Mouse (Mus musculus) forebrain, embryonic 12.5 days (tissue): ENCODE results near the gene Ube2c. TPM values are rescaled to one million over a fixed set of nuclear protein-coding genes. Genes with fewer than 3 reads are reported as not detected.

ENCODE experiments used
- ATAC-seq: fragments of 200-750 bp; cut with Nextera tagmentation; 2 replicates; pipeline ENCODE4 v1.8.0; 2017; ENCODE audit warnings: moderate TSS enrichment; ENCODE audit not compliant: low FRiP score
- H3K27ac ChIP-seq: fragments of 300-500 bp; sonication (generic); 2 replicates; pipeline ENCODE4 v1.5.1; 2016; ENCODE audit warnings: mild to moderate bottlenecking
- H3K27me3 ChIP-seq: fragments of 300-500 bp; sonication (generic); 2 replicates; pipeline ENCODE4 v1.6.1; 2016; ENCODE audit warnings: mild to moderate bottlenecking
- H3K36me3 ChIP-seq: fragments of 300-500 bp; sonication (generic); replicated peaks from 2 replicates; pipeline ENCODE4 v1.6.1; 2016; ENCODE audit warnings: mild to moderate bottlenecking
- H3K4me1 ChIP-seq: fragments of 300-500 bp; sonication (generic); 2 replicates; pipeline ENCODE4 v1.6.1; 2016
- H3K4me2 ChIP-seq: fragments of 300-500 bp; sonication (generic); 2 replicates; pipeline ENCODE4 v1.6.1; 2016; ENCODE audit warnings: mild to moderate bottlenecking, moderate library complexity
- H3K4me3 ChIP-seq: fragments of 300-500 bp; sonication (generic); replicated peaks from 2 replicates; pipeline ENCODE4 v1.5.1; 2016; ENCODE audit warnings: mild to moderate bottlenecking
- H3K9ac ChIP-seq: fragments of 300-500 bp; sonication (generic); 2 replicates; pipeline ENCODE4 v1.6.1; 2016; ENCODE audit warnings: mild to moderate bottlenecking
- H3K9me3 ChIP-seq: fragments of 300-500 bp; sonication (generic); 2 replicates; pipeline ENCODE4 v1.6.1; 2016
- WGBS: fragments of 180-500 bp; shearing (Covaris S2); methylation state at CpG from one replicate; pipeline ENCODE4 v1.1.7; 2016; 5-methylcytosine and 5-hydroxymethylcytosine counted together
- polyA plus RNA-seq: library from polyadenylated mRNA; unstranded; fragments of >200 nt; fragmentation: Nextera tagmentation; extraction: Ambion mirVana; gene quantifications from 2 replicates; pipeline ENCODE4 v1.2.1, GENCODE M21; 2016

Ube2c gene
- polyA plus RNA-seq, 1 experiment from 2014 or later: 601 TPM

DNA sequence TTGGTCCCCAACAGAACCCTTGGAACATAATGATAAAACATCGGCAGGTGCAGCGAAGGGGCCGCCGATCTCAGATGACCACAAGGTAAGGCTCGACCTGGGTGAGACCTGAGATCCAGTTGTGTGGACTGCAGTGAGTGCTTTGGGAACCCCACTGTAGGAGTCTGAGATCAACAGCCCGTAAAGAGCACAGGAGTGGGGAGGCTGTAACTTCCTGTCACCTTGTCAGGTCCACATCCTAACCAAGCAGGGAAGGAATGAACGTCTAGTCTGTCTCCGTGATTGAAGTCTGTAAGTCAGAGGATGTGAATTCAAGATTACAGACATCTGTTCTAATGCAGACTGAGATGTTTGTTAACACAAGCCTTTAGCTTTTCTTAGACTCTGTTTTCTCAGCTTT, 23.0 kb upstream of the Ube2c start:
- 62% methylated on average over 8 of the region's 8 CpGs for WGBS
- Histone ChIP-seq H3K27ac (no peak overlapping the region), H3K4me2 (peak overlapping the region; percentile 77), H3K4me1 (peaks cover 25% of the 10 kb centered on the region), H3K36me3 (peaks cover 37% of the 10 kb centered on the region), H3K9ac (peak overlapping the region; percentile 90), H3K9me3 (no peaks in the 10 kb centered on the region), H3K27me3 (peaks cover 4% of the 10 kb centered on the region; the same call in 1 of the 2 replicates), H3K4me3 (peak overlapping the region; percentile 95)
- ATAC-seq: 0 out of 2 replicates have a peak, but pooled peaks have one; percentile 18

DNA sequence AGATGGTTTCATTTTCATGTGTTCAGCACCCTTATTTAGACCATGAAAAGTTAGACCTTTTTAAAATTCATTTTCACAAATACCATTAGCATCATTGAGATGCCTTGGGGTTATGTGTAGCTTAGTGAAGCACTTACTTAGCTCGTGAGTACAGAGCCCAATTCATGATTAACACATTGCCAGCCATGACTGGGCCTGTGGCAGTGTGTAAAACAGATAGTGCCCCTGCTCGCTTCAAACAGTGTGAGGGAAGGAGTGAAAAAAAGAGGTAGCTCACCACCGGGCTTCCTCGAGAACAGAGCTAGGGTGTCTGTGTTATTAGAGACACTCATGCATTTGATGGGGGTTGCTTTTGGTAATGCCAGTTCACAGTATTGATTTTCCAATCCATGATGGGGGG, 21.5 kb upstream of the Ube2c start:
- Histone ChIP-seq H3K4me3 (no peak overlapping the region), H3K36me3 (peaks cover 50% of the 10 kb centered on the region), H3K27ac (no peak overlapping the region), H3K9me3 (no peaks in the 10 kb centered on the region), H3K4me1 (peaks cover 25% of the 10 kb centered on the region), H3K4me2 (no peak overlapping the region), H3K9ac (no peak overlapping the region), H3K27me3 (peaks cover 4% of the 10 kb centered on the region; the same call in 1 of the 2 replicates)
- no peak for ATAC-seq
- 92% methylated on average over 4 of the region's 4 CpGs for WGBS

DNA sequence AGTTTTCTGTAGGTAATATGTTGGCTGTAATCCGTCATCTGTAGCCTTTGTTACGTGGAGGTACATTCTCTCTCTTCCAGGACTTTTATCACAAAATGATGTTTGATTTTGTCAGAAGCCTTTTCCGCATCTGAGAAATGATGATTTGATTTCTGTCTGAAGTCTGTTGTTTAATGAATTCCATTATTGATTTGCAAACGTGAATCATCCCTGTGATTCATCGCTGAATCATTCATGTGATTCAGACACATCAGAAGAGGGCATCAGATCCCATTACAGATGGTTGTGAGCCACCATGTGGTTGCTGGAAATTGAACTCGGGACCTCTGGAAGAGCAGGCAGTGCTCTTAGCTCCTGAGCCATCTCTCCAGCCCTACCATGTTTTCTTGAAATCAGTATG, 20.7 kb upstream of the Ube2c start:
- H3K27me3 ChIP-seq: peaks cover 3% of the 10 kb centered on the region; the same call in 1 of the 2 replicates
- H3K9ac ChIP-seq: no peak overlapping the region
- no peak overlapping the region for H3K27ac ChIP-seq
- peaks cover 58% of the 10 kb centered on the region for H3K36me3 ChIP-seq
- no peak overlapping the region for H3K4me3 ChIP-seq
- H3K4me2 ChIP-seq: no peak overlapping the region
- 91% methylated on average over 6 of the region's 6 CpGs for WGBS
- no peaks in the 10 kb centered on the region for H3K9me3 ChIP-seq
- H3K4me1 ChIP-seq: peaks cover 25% of the 10 kb centered on the region
- no peak for ATAC-seq

DNA sequence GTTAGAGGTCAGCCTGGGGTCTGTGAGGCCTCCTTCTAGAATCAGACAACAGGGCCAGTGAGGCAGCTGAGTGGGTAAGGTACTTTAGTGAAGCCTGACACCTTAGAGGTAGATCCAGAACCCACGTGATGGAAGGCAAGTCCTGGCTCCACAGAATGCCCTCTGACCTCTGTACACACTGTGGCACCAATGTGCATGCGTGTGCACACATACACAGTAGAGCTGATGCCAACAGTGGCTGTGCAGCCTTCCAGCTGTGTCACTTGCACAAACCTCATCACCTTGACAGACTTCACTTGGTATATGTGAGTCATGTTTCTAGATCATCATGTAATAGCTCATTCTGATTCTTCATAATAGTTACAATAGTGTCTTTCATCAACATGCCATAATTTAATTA, 17.2 kb upstream of the Ube2c start:
- no peaks in the 10 kb centered on the region for H3K27me3 ChIP-seq
- no peaks in the 10 kb centered on the region for H3K9me3 ChIP-seq
- no peak overlapping the region for H3K27ac ChIP-seq
- WGBS: 87% methylated on average over 2 of the region's 2 CpGs
- no peak overlapping the region for H3K4me3 ChIP-seq
- H3K4me2 ChIP-seq: no peak overlapping the region
- ATAC-seq: no peak
- peaks cover 91% of the 10 kb centered on the region for H3K36me3 ChIP-seq
- peaks cover 7% of the 10 kb centered on the region for H3K4me1 ChIP-seq
- no peak overlapping the region for H3K9ac ChIP-seq

DNA sequence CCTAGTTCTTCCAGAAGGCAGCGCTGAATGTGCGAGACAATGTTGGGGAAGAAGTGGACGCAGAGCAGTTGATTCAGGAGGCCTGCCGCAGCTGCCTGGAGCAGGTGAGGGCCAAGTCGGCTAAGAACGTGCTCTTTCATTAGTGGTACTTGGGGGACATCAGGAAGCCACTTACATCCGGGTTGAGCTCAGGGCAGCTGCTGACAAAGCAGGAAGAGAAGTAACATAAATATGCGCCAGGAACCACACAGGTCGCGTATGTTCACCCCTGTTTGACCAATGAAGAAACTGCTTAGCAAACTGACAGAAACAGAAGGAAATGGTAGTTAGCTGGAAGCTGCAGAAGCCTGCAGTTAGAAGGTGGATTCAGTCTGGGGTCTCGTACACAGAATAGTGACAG, 15.6 kb upstream of the Ube2c start:
- Histone ChIP-seq H3K9me3 (no peaks in the 10 kb centered on the region), H3K4me3 (no peak overlapping the region), H3K27ac (no peak overlapping the region), H3K4me1 (no peaks in the 10 kb centered on the region), H3K9ac (no peak overlapping the region), H3K4me2 (no peak overlapping the region), H3K27me3 (no peaks in the 10 kb centered on the region), H3K36me3 (peaks cover 91% of the 10 kb centered on the region)
- ATAC-seq: no peak
- 92% methylated on average over 11 of the region's 11 CpGs for WGBS

DNA sequence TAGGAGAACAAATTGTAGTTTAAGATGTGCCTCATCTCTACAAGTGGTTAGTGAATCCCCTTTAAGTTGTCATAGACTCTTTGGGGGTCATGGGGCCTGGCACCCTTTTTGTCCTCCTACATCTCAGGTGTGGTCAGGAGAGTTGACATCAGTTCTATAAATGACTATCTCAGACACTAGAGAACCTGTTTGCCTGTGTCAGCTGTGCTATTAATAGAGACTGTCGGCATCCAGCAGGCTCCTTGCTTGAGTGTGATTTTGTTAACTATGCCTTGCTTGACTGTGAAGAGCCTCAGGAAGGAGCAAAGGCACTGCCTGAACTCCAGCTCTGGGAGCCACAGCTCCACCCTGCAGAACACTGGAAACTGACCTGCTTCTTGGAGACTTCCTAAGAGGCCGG, 14.9 kb upstream of the Ube2c start:
- WGBS: 88% methylated on average over 2 of the region's 2 CpGs
- no peak overlapping the region for H3K4me3 ChIP-seq
- no peak overlapping the region for H3K27ac ChIP-seq
- H3K9me3 ChIP-seq: no peaks in the 10 kb centered on the region
- no peak for ATAC-seq
- no peak overlapping the region for H3K4me2 ChIP-seq
- H3K36me3 ChIP-seq: peaks cover 95% of the 10 kb centered on the region
- H3K4me1 ChIP-seq: no peaks in the 10 kb centered on the region
- no peak overlapping the region for H3K9ac ChIP-seq
- no peaks in the 10 kb centered on the region for H3K27me3 ChIP-seq

DNA sequence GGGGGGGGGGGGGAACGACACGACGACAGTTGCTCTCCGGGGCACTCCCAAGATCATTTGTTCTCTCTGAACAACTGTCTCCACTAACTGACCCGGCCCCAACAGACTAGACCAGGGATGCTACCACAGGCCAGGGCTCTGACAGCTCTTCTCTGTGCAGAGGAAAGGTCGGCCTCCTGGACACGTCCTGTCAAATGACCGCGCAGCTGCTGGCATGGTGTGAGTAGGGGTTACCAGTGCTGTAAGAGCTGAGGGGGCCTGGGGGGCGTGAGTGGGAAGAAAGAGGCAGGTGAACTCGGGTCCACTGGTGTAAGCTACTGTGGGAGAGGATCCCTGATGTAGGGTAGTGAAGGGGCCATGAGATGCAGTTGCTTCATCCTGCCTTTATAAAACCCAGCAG, 11.9 kb upstream of the Ube2c start:
- H3K4me3 ChIP-seq: no peak overlapping the region
- H3K27me3 ChIP-seq: no peaks in the 10 kb centered on the region
- peaks cover 99% of the 10 kb centered on the region for H3K36me3 ChIP-seq
- no peak overlapping the region for H3K9ac ChIP-seq
- no peak overlapping the region for H3K27ac ChIP-seq
- no peak for ATAC-seq
- no peaks in the 10 kb centered on the region for H3K4me1 ChIP-seq
- no peaks in the 10 kb centered on the region for H3K9me3 ChIP-seq
- 93% methylated on average over 11 of the region's 11 CpGs for WGBS
- no peak overlapping the region for H3K4me2 ChIP-seq

DNA sequence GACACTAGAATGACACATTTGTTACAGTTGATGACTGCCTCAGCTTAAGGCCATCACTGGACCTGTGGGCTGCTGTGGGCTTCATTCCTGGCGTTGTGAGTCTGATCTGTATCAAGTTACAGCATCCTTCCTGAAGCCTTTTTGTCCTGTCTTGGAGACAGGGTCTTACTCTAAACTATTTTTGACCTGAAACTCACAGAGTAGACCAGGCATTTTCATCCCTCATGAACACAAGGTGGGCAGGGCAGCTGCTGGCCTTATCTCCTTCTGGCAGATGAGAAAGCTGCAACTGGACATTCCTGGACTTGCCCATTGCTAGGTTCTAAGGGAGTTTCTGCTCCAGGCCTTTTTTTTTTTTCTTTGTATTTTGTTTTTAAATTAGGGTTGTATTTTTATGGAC, 11.0 kb upstream of the Ube2c start:
- Histone ChIP-seq H3K36me3 (peaks cover 98% of the 10 kb centered on the region), H3K4me1 (no peaks in the 10 kb centered on the region)

DNA sequence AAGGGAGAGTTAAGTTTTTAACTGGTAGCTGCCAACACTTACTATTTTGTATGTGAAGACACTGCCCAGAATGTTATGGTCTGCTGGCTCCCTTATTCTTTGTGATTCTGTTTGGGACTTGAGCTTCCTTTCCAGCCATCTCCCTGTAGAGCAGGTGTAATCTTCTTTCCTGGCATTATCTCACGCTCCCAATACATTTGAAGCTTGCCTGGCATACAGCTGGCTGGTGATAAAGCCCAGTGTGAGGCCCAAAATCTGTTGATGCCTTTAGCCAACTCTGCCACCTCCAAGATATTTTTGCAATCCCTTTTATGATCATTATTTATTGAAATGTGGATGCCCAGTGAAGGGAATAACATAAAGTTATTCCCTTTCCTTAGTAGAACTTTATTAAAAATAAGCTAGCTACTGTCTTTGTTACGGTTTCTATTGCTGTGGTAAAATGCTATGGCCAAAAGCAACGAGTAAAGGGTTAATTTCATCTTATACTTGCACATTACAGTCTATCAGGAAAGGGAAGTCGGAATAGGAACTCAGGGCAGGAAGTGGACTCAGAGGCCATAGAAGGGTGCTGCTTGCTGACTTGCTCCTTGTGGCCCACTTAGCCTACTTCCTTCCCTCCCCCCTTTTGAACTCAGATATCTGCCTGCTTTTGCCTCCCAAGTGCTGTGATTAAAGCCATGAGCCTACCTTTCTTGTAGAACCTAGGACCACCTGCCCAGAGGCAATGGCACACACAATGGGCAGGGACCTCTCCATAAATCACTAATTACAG, 9.5 kb upstream of the Ube2c start:
- peaks cover 91% of the 10 kb centered on the region for H3K36me3 ChIP-seq
- no peaks in the 10 kb centered on the region for H3K9me3 ChIP-seq
- no peaks in the 10 kb centered on the region for H3K27me3 ChIP-seq
- no peak overlapping the region for H3K4me3 ChIP-seq
- no peak for ATAC-seq
- no peak overlapping the region for H3K9ac ChIP-seq
- no peak overlapping the region for H3K4me2 ChIP-seq
- H3K27ac ChIP-seq: no peak overlapping the region
- H3K4me1 ChIP-seq: no peaks in the 10 kb centered on the region
- 90% methylated on average over 4 of the region's 4 CpGs for WGBS

More for the DNA sequence above, 11.0 kb upstream of the Ube2c start:
- H3K27ac ChIP-seq: no peak overlapping the region
- no peaks in the 10 kb centered on the region for H3K9me3 ChIP-seq
- 73% methylated on average over 1 of the region's 1 CpGs for WGBS
- H3K27me3 ChIP-seq: no peaks in the 10 kb centered on the region
- H3K9ac ChIP-seq: no peak overlapping the region
- no peak overlapping the region for H3K4me3 ChIP-seq
- H3K4me2 ChIP-seq: no peak overlapping the region
- ATAC-seq: no peak

DNA sequence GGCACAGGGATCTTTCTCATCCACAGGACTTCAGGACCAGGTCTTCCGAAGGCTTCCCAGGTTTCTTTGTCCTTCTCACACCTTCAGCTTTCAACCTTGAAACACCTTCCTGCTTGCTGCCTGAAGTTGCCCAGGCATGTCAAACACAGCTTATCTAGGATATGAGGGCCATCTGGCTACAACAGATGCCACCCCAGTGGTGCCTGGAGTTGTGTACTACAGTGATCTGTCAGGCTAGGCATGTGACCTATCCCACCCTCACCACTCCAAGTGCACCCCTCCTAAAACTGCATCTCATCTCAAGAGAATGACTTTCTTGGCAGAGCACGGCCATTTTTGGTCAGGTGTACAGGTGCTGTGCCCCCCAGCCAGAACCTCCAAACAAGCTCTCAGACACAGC, 8.2 kb upstream of the Ube2c start:
- Histone ChIP-seq H3K4me2 (no peak overlapping the region), H3K4me3 (no peak overlapping the region), H3K9ac (no peak overlapping the region), H3K27ac (no peak overlapping the region), H3K9me3 (no peaks in the 10 kb centered on the region), H3K36me3 (peaks cover 90% of the 10 kb centered on the region), H3K27me3 (no peaks in the 10 kb centered on the region), H3K4me1 (no peaks in the 10 kb centered on the region)
- no peak for ATAC-seq
- WGBS: 88% methylated on average over 2 of the region's 2 CpGs

DNA sequence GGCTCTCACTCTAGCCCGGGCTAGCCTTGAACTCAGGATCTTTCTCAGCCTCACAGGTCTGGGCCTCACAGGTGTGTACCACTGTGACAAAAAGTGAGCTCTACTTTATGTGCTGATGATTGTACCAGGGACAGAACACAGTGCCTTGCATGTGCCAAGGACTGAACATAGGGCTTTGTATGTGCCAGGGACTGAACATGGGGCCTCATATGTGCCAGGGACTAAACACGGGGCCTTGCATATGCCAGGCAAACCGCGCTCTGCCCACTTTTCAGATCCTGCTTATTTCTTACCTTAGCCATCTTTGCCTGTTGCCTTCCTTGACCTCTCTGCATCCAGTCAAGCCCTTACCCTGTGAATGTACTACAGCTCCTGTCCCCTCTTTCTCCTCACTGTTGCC, 7.7 kb upstream of the Ube2c start:
- H3K27ac ChIP-seq: no peak overlapping the region
- no peak for ATAC-seq
- H3K9me3 ChIP-seq: no peaks in the 10 kb centered on the region
- no peaks in the 10 kb centered on the region for H3K4me1 ChIP-seq
- WGBS: over 99% methylated on average over 4 of the region's 4 CpGs
- no peaks in the 10 kb centered on the region for H3K27me3 ChIP-seq
- no peak overlapping the region for H3K9ac ChIP-seq
- H3K4me2 ChIP-seq: no peak overlapping the region
- H3K36me3 ChIP-seq: peaks cover 90% of the 10 kb centered on the region
- H3K4me3 ChIP-seq: no peak overlapping the region

DNA sequence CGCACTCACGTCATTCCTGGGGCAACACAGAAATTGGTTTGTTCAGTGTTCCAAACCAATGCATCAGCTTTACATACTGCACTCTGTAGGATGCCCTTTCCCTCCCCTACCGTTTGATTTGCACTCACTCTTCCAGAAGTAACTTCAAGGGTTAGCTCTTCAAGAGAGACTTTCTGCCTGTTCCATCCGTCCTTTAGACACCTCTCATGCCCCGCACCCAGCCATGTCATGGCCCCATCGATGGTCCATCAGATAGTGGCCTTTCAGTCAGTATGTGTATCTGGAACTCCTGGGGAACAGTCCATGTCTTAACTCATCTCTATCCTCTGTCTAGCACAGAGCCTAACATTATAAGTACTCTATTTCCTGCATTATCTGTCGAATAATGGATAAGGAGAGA, 7.1 kb upstream of the Ube2c start:
- no peaks in the 10 kb centered on the region for H3K27me3 ChIP-seq
- no peaks in the 10 kb centered on the region for H3K4me1 ChIP-seq
- H3K4me3 ChIP-seq: no peak overlapping the region
- WGBS: 89% methylated on average over 7 of the region's 7 CpGs
- H3K4me2 ChIP-seq: no peak overlapping the region
- H3K27ac ChIP-seq: no peak overlapping the region
- H3K36me3 ChIP-seq: peaks cover 90% of the 10 kb centered on the region
- no peaks in the 10 kb centered on the region for H3K9me3 ChIP-seq
- ATAC-seq: no peak
- H3K9ac ChIP-seq: no peak overlapping the region

DNA sequence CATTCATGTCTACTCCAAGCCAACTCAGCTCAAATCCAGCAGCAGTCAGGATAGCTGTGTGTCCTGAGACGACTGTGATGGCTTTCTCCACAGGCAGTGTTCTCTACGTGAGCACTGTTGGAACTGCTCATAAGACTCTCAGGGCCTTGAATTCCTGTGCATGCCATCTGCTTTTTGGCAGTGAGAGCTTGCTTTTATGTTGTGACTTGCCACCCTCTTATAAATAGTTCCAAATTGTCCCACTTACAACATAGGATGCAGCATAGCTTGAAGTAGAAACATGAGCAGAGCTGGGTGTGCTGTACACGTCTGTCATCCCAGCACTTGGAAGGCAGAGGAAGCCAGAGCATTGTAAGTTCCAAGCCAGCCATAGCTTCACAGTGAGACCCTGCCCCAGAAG, 3.9 kb upstream of the Ube2c start:
- no peak for ATAC-seq
- WGBS: 88% methylated on average over 3 of the region's 3 CpGs

More for the DNA sequence above, 3.9 kb upstream of the Ube2c start:
- Histone ChIP-seq H3K36me3 (peaks cover 67% of the 10 kb centered on the region), H3K4me1 (peaks cover 9% of the 10 kb centered on the region), H3K27ac (no peak overlapping the region), H3K4me3 (no peak overlapping the region), H3K9me3 (no peaks in the 10 kb centered on the region), H3K4me2 (no peak overlapping the region), H3K9ac (no peak overlapping the region), H3K27me3 (no peaks in the 10 kb centered on the region)
